Mouse (Mus musculus) neural tube, embryonic 11.5 days (tissue): ENCODE data around the gene Cacng3. TPM values are rescaled to one million over a fixed set of nuclear protein-coding genes. Genes with fewer than 3 reads are reported as not detected.

Experiments used
- ATAC-seq: fragments of 200-750 bp; cut with Nextera tagmentation; 2 replicates; pipeline ENCODE4 v1.8.0; 2017; ENCODE audit warnings: moderate number of reproducible peaks, mild to moderate bottlenecking, moderate TSS enrichment, moderate library complexity; ENCODE audit not compliant: insufficient read depth, low FRiP score, low TSS enrichment
- DNase-seq: peaks from one replicate; pipeline ENCODE4 v3.0.0-alpha.2; 2015; ENCODE audit warnings: low spot score
- H3K27ac ChIP-seq: fragments of 300-500 bp; sonication (generic); 2 replicates; pipeline ENCODE4 v1.5.1; 2014; ENCODE audit warnings: low read depth, mild to moderate bottlenecking, low read length
- H3K27me3 ChIP-seq: fragments of 300-500 bp; sonication (generic); 2 replicates; pipeline ENCODE4 v1.6.1; 2014; ENCODE audit warnings: mild to moderate bottlenecking, low read length, mixed read lengths; ENCODE audit not compliant: control insufficient read depth, insufficient read depth
- H3K36me3 ChIP-seq: fragments of 300-500 bp; sonication (generic); 2 replicates; pipeline ENCODE4 v1.6.1; 2014; ENCODE audit warnings: mild to moderate bottlenecking, low read length, moderate library complexity, mixed read lengths; ENCODE audit not compliant: control insufficient read depth, insufficient read depth
- H3K4me1 ChIP-seq: fragments of 300-500 bp; sonication (generic); 2 replicates; pipeline ENCODE4 v1.6.1; 2014; ENCODE audit warnings: low read length, mixed read lengths; ENCODE audit not compliant: control insufficient read depth, insufficient read depth
- H3K4me2 ChIP-seq: fragments of 300-500 bp; sonication (generic); 2 replicates; pipeline ENCODE4 v1.6.1; 2014; ENCODE audit warnings: low read depth, mild to moderate bottlenecking, moderate library complexity
- H3K4me3 ChIP-seq: fragments of 300-500 bp; sonication (generic); 2 replicates; pipeline ENCODE4 v1.5.1; 2014; ENCODE audit warnings: low read depth, low read length
- H3K9ac ChIP-seq: fragments of 300-500 bp; sonication (generic); 2 replicates; pipeline ENCODE4 v1.6.1; 2014; ENCODE audit warnings: mild to moderate bottlenecking, low read length
- H3K9me3 ChIP-seq: fragments of 300-500 bp; sonication (generic); 2 replicates; pipeline ENCODE4 v1.6.1; 2016; ENCODE audit warnings: low read length; ENCODE audit not compliant: control insufficient read depth
- WGBS: fragments of 180-500 bp; shearing (Covaris S2); extraction: QIAGEN DNeasy Blood & Tissue Kit; methylation state at CpG from one replicate; pipeline ENCODE4 v1.1.7; 2014; 5-methylcytosine and 5-hydroxymethylcytosine counted together
- polyA plus RNA-seq: library from polyadenylated mRNA; unstranded; fragments of >200 nt; fragmentation: Nextera tagmentation; extraction: Ambion mirVana; gene quantifications from 2 replicates; pipeline ENCODE4 v1.2.1, GENCODE M21; 2014

Gene Cacng3
- polyA plus RNA-seq, 1 experiment from 2014 or later, result 0.94 TPM

GRCm38 (mm10) chr7:122728846-122729245 is 58.6 kb downstream of the Cacng3 start:
- Histone ChIP-seq H3K4me3 (no peak overlapping the region), H3K9me3 (no peaks in the 10 kb centered on the region), H3K27me3 (no peaks in the 10 kb centered on the region), H3K27ac (no peak overlapping the region), H3K4me1 (no peaks in the 10 kb centered on the region), H3K36me3 (no peaks in the 10 kb centered on the region), H3K9ac (no peak overlapping the region), H3K4me2 (no peak overlapping the region)
- DNase-seq (no peak), ATAC-seq (no peak)
- 54% methylated on average over 7 of the region's 7 CpGs for WGBS

- no peaks in the 10 kb centered on the region for H3K4me1 ChIP-seq
- H3K36me3 ChIP-seq, result no peaks in the 10 kb centered on the region
- no peak for ATAC-seq
- no peak overlapping the region for H3K9ac ChIP-seq
- no peak overlapping the region for H3K4me3 ChIP-seq
- no peak overlapping the region for H3K4me2 ChIP-seq
- 73% methylated on average over 11 of the region's 11 CpGs for WGBS
- H3K27ac ChIP-seq, result no peak overlapping the region
- no peaks in the 10 kb centered on the region for H3K9me3 ChIP-seq
- no peaks in the 10 kb centered on the region for H3K27me3 ChIP-seq
- DNase-seq, result no peak
Observed at GRCm38 (mm10) chr7:122735323-122735722, 65.0 kb downstream of the Cacng3 start.

DNA sequence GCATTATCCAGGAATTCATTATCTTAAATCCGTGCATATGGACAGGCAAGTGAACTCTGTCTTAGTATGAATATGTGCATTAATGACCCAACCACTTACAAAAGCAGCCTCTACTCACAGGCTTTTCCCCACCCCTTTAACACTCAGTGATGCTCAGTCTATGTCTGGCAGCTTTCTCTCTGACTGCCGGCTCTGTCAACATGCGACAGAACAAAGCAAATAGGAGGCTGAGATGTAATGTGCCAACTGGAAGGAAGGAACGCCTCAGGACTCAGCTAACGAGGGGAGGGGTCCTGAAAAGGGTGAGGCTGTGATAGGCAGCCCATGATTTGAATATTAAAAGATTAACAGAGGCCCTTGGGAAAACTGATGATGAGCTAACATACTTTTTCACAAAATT is 68.2 kb downstream of the Cacng3 start:
- Histone ChIP-seq H3K36me3 (no peaks in the 10 kb centered on the region), H3K4me2 (no peak overlapping the region), H3K9me3 (no peaks in the 10 kb centered on the region), H3K9ac (no peak overlapping the region), H3K4me3 (no peak overlapping the region), H3K27ac (no peak overlapping the region), H3K27me3 (no peaks in the 10 kb centered on the region), H3K4me1 (no peaks in the 10 kb centered on the region)
- ATAC-seq, result no peak
- 50% methylated on average over 5 of the region's 5 CpGs for whole genome bisulfite sequencing
- no peak for DNase-seq

- H3K36me3 ChIP-seq, result no peaks in the 10 kb centered on the region
- H3K9me3 ChIP-seq, result no peaks in the 10 kb centered on the region
- no peak overlapping the region for H3K27ac ChIP-seq
- DNase-seq (no peak), ATAC-seq (no peak)
- H3K4me2 ChIP-seq, result no peak overlapping the region
- no peaks in the 10 kb centered on the region for H3K4me1 ChIP-seq
- no peak overlapping the region for H3K9ac ChIP-seq
- no peak overlapping the region for H3K4me3 ChIP-seq
- no peaks in the 10 kb centered on the region for H3K27me3 ChIP-seq
- 84% methylated on average over 2 of the region's 2 CpGs for WGBS
Observed at GRCm38 (mm10) chr7:122740663-122741062, 70.4 kb downstream of the Cacng3 start.

- H3K9me3 ChIP-seq, result no peaks in the 10 kb centered on the region
- WGBS, result 81% methylated on average over 5 of the region's 5 CpGs
Observed at GRCm38 (mm10) chr7:122755920-122756603, 85.8 kb downstream of the Cacng3 start.

DNA sequence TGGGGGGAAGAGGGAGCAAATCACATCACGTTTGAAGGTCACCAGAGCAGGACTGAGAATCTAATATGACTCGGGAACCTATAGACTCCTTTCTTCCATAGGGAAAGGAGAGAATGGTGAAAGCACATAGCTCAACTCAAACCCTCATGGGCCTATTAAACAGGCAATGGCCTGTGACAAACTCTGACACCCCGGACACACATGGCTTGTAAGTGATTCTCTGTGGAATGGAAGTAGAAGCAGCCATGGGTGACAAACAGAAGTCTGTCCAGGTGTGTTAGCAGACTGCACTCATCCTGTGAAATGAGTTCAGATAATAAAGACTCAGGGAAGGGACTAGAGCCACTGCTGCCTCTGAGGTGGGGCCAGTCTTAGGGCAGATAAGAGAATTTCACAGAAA is 88.4 kb downstream of the Cacng3 start:
- Histone ChIP-seq H3K9ac (no peak overlapping the region), H3K36me3 (no peaks in the 10 kb centered on the region), H3K27ac (no peak overlapping the region), H3K9me3 (no peaks in the 10 kb centered on the region), H3K4me1 (no peaks in the 10 kb centered on the region), H3K4me2 (no peak overlapping the region), H3K4me3 (no peak overlapping the region), H3K27me3 (no peaks in the 10 kb centered on the region)
- DNase-seq, result no peak
- ATAC-seq, result no peak
- WGBS, result 64% methylated on average over 3 of the region's 3 CpGs

More at GRCm38 (mm10) chr7:122755920-122756603, 85.8 kb downstream of the Cacng3 start:
- Histone ChIP-seq H3K4me3 (no peak overlapping the region), H3K4me2 (no peak overlapping the region), H3K4me1 (no peaks in the 10 kb centered on the region), H3K9ac (no peak overlapping the region), H3K36me3 (no peaks in the 10 kb centered on the region), H3K27me3 (no peaks in the 10 kb centered on the region), H3K27ac (no peak overlapping the region)
- DNase-seq (no peak), ATAC-seq (no peak)

DNA sequence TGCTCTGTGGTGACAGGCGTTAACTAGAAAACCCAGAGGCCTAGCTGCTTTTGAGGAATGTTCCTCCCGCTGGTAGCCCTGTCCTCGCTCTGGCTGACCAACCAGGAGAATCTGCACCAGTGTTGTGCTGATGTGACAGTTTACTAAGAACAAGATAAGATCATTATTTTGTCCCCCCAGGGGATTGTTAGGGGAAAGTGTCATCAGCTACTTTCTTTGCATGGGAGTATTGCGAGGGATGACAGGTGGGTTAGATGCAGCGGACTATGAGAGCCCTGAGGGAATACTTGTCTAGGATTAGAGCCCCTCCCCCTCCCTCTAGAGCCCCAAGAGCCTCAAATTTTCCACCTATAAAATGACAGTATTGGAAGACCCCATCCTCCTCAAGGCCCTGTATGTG is 94.2 kb downstream of the Cacng3 start:
- DNase-seq (no peak), ATAC-seq (no peak)
- Histone ChIP-seq H3K9me3 (no peaks in the 10 kb centered on the region), H3K9ac (no peak overlapping the region), H3K4me3 (no peak overlapping the region), H3K27me3 (no peaks in the 10 kb centered on the region), H3K4me2 (no peak overlapping the region), H3K36me3 (no peaks in the 10 kb centered on the region), H3K4me1 (no peaks in the 10 kb centered on the region), H3K27ac (no peak overlapping the region)
- WGBS, result 82% methylated on average over 5 of the region's 5 CpGs

- Histone ChIP-seq H3K9ac (no peak overlapping the region), H3K27me3 (no peaks in the 10 kb centered on the region), H3K4me2 (no peak overlapping the region), H3K36me3 (no peaks in the 10 kb centered on the region), H3K4me1 (no peaks in the 10 kb centered on the region), H3K4me3 (no peak overlapping the region), H3K27ac (no peak overlapping the region), H3K9me3 (no peaks in the 10 kb centered on the region)
- DNase-seq (no peak), ATAC-seq (no peak)
- 89% methylated on average over 27 of the region's 27 CpGs for WGBS
Observed at GRCm38 (mm10) chr7:122768292-122769020, 98.2 kb downstream of the Cacng3 start.

GRCm38 (mm10) chr7:122779601-122780000 is 109.3 kb downstream of the Cacng3 start:
- ATAC-seq (no peak), DNase-seq (no peak)
- no peak overlapping the region for H3K27ac ChIP-seq
- no peak overlapping the region for H3K4me2 ChIP-seq
- H3K4me1 ChIP-seq, result no peaks in the 10 kb centered on the region
- 73% methylated on average over 7 of the region's 7 CpGs for WGBS
- no peak overlapping the region for H3K4me3 ChIP-seq
- H3K9ac ChIP-seq, result no peak overlapping the region
- H3K27me3 ChIP-seq, result no peaks in the 10 kb centered on the region
- no peaks in the 10 kb centered on the region for H3K9me3 ChIP-seq
- no peaks in the 10 kb centered on the region for H3K36me3 ChIP-seq
